Mouse (Mus musculus) CH12.LX (cell line): ENCODE measurements around the gene Rasl10a. TPM values are rescaled to one million over a fixed set of nuclear protein-coding genes. Genes with fewer than 3 reads are reported as not detected.

Source experiments
- DNase-seq: peaks from one replicate; pipeline ENCODE4 v3.0.0-alpha.2; 2013; ENCODE audit errors: extremely low read depth
- H3K27ac ChIP-seq: 2 replicates; pipeline ENCODE4 v1.5.1; 2012; ENCODE audit warnings: low read depth, mild to moderate bottlenecking, control low read depth, moderate library complexity; ENCODE audit not compliant: insufficient read depth
- H3K27me3 ChIP-seq: replicated peaks from 2 replicates; pipeline ENCODE3; 2012; ENCODE audit warnings: inconsistent platforms
- H3K36me3 ChIP-seq, 2 experiments: replicated peaks in 1 of 2; 2 replicates each; pipeline versions ENCODE3 to v1.6.1; 2012; ENCODE audit warnings: inconsistent platforms in 1 of 2, low read length in 1 of 2, mild to moderate bottlenecking in 1 of 2, mixed read lengths in 1 of 2, moderate library complexity in 1 of 2; ENCODE audit not compliant: control insufficient read depth in 1 of 2, insufficient read depth in 1 of 2
- H3K4me1 ChIP-seq, 2 experiments: 2 replicates each; pipeline ENCODE4 v1.6.1; 2012; ENCODE audit warnings: inconsistent platforms in 1 of 2, moderate library complexity in 1 of 2; ENCODE audit not compliant: insufficient read depth in 2 of 2, control insufficient read depth in 1 of 2
- H3K4me2 ChIP-seq: 2 replicates; pipeline ENCODE4 v1.6.1; 2012; ENCODE audit warnings: low read depth, mild to moderate bottlenecking, control low read depth; ENCODE audit not compliant: poor library complexity, insufficient read depth, severe bottlenecking
- H3K4me3 ChIP-seq, 3 experiments: fragments of 150-350 bp in 1 of 3; sonication (generic) in 1 of 3; replicated peaks in 1 of 3; 2 replicates each; pipeline versions ENCODE3 to v1.5.1; 2011 to 2012; ENCODE audit warnings: low read depth in 2 of 3, low read length in 2 of 3, mild to moderate bottlenecking in 2 of 3, moderate library complexity in 2 of 3, control low read depth in 1 of 3, improper control_type of control experiment in 1 of 3, inconsistent platforms in 1 of 3, mixed read lengths in 1 of 3; ENCODE audit not compliant: poor library complexity in 1 of 3
- H3K79me2 ChIP-seq: replicated peaks from 2 replicates; pipeline ENCODE4 v1.6.1; 2012; ENCODE audit warnings: mild to moderate bottlenecking, moderate library complexity; ENCODE audit not compliant: control insufficient read depth, poor library complexity, insufficient read depth, severe bottlenecking; ENCODE audit errors: extremely low read depth
- H3K9ac ChIP-seq: 2 replicates; pipeline ENCODE4 v1.6.1; 2012; ENCODE audit warnings: low read depth, mild to moderate bottlenecking, control low read depth, moderate library complexity; ENCODE audit not compliant: insufficient read depth
- H3K9me3 ChIP-seq: replicated peaks from 2 replicates; pipeline ENCODE3; 2012; ENCODE audit warnings: low read length, inconsistent platforms, mixed read lengths
- BHLHE40 ChIP-seq: IDR thresholded peaks from 2 replicates; pipeline ENCODE4 v1.6.1; 2011; ENCODE audit warnings: mild to moderate bottlenecking, low read depth, low read length, improper control_type of control experiment
- CHD1 ChIP-seq: IDR thresholded peaks from 2 replicates; pipeline ENCODE4 v1.6.1; 2012; ENCODE audit warnings: low read depth, low read length, improper control_type of control experiment, inconsistent platforms
- CHD2 ChIP-seq: IDR thresholded peaks from 2 replicates; pipeline ENCODE4 v1.6.1; 2011; ENCODE audit warnings: low read length, improper control_type of control experiment
- CTCF ChIP-seq, 2 experiments: IDR thresholded peaks in 1 of 2; conservative IDR thresholded peaks in 1 of 2; 2 replicates each; pipeline ENCODE4 v1.5.1; 2011 to 2012; ENCODE audit warnings: low read depth in 2 of 2, low read length in 2 of 2, improper control_type of control experiment in 1 of 2, inconsistent platforms in 1 of 2, mild to moderate bottlenecking in 1 of 2, moderate library complexity in 1 of 2
- E2F4 ChIP-seq: IDR thresholded peaks from 2 replicates; pipeline ENCODE4 v1.6.1; 2011; ENCODE audit warnings: low read depth, low read length, improper control_type of control experiment; ENCODE audit not compliant: insufficient replicate concordance
- ELF1 ChIP-seq: IDR thresholded peaks from 2 replicates; pipeline ENCODE4 v1.6.1; 2014; ENCODE audit warnings: low read depth, mild to moderate bottlenecking, inconsistent platforms, low read length, improper control_type of control experiment
- EP300 ChIP-seq: IDR thresholded peaks from 2 replicates; pipeline ENCODE4 v1.6.1; 2011; ENCODE audit warnings: low read length, improper control_type of control experiment
- ETS1 ChIP-seq: conservative IDR thresholded peaks from 2 replicates; pipeline ENCODE4 v1.6.1; 2012; ENCODE audit warnings: low read depth, mild to moderate bottlenecking, inconsistent platforms, low read length, improper control_type of control experiment, moderate library complexity
- HCFC1 ChIP-seq: IDR thresholded peaks from 2 replicates; pipeline ENCODE4 v1.6.1; 2012; ENCODE audit warnings: low read depth, mild to moderate bottlenecking, inconsistent platforms, low read length, improper control_type of control experiment
- IRF4 ChIP-seq: IDR thresholded peaks from 2 replicates; pipeline ENCODE4 v1.6.1; 2014; ENCODE audit warnings: low read depth, mild to moderate bottlenecking, inconsistent platforms, low read length, improper control_type of control experiment
- JUN ChIP-seq: IDR thresholded peaks from 2 replicates; pipeline ENCODE4 v1.6.1; 2011; ENCODE audit warnings: low read depth, mild to moderate bottlenecking, low read length, improper control_type of control experiment, moderate library complexity; ENCODE audit not compliant: insufficient read depth
- JUND ChIP-seq: conservative IDR thresholded peaks from 2 replicates; pipeline ENCODE4 v1.6.1; 2011; ENCODE audit warnings: low read depth, low read length, improper control_type of control experiment
- KAT2A ChIP-seq: IDR thresholded peaks from 2 replicates; pipeline ENCODE4 v1.6.1; 2012; ENCODE audit warnings: low read length, improper control_type of control experiment, inconsistent platforms; ENCODE audit not compliant: insufficient replicate concordance
- MAFK ChIP-seq: IDR thresholded peaks from 2 replicates; pipeline ENCODE4 v1.6.1; 2011; ENCODE audit warnings: low read length, improper control_type of control experiment; ENCODE audit not compliant: insufficient replicate concordance
- MAX ChIP-seq: IDR thresholded peaks from 2 replicates; pipeline ENCODE4 v1.6.1; 2011; ENCODE audit warnings: low read length, improper control_type of control experiment
- MAZ ChIP-seq: IDR thresholded peaks from 2 replicates; pipeline ENCODE4 v1.6.1; 2012; ENCODE audit warnings: low read depth, mild to moderate bottlenecking, inconsistent platforms, low read length, improper control_type of control experiment, moderate library complexity
- MEF2A ChIP-seq: IDR thresholded peaks from 2 replicates; pipeline ENCODE4 v1.6.1; 2014; ENCODE audit warnings: low read depth, mild to moderate bottlenecking, inconsistent platforms, low read length, improper control_type of control experiment, borderline replicate concordance
- MXI1 ChIP-seq: IDR thresholded peaks from 2 replicates; pipeline ENCODE4 v1.6.1; 2011; ENCODE audit warnings: mild to moderate bottlenecking, low read depth, low read length, improper control_type of control experiment
- NELFE ChIP-seq: IDR thresholded peaks from 2 replicates; pipeline ENCODE4 v1.6.1; 2011; ENCODE audit warnings: low read depth, low read length, improper control_type of control experiment
- NRF1 ChIP-seq: IDR thresholded peaks from 2 replicates; pipeline ENCODE4 v1.6.1; 2014; ENCODE audit warnings: low read depth, mild to moderate bottlenecking, inconsistent platforms, low read length, improper control_type of control experiment, moderate library complexity
- PAX5 ChIP-seq: IDR thresholded peaks from 2 replicates; pipeline ENCODE4 v1.6.1; 2012; ENCODE audit warnings: low read length, inconsistent platforms, mixed read lengths
- POLR2A ChIP-seq: IDR thresholded peaks from 2 replicates; pipeline ENCODE4 v1.6.1; 2011; ENCODE audit warnings: low read depth, mild to moderate bottlenecking, improper control_type of control experiment, low read length
- RAD21 ChIP-seq: IDR thresholded peaks from 2 replicates; pipeline ENCODE4 v1.6.1; 2011; ENCODE audit warnings: low read depth, mild to moderate bottlenecking, low read length, improper control_type of control experiment, moderate library complexity
- RCOR1 ChIP-seq: conservative IDR thresholded peaks from 2 replicates; pipeline ENCODE4 v1.6.1; 2012; ENCODE audit warnings: low read depth, mild to moderate bottlenecking, inconsistent platforms, low read length, improper control_type of control experiment
- SIN3A ChIP-seq: IDR thresholded peaks from 2 replicates; pipeline ENCODE4 v1.6.1; 2012; ENCODE audit warnings: low read length, improper control_type of control experiment, inconsistent platforms
- SMC3 ChIP-seq: IDR thresholded peaks from 2 replicates; pipeline ENCODE4 v1.6.1; 2011; ENCODE audit warnings: low read depth, low read length, improper control_type of control experiment
- TBP ChIP-seq: conservative IDR thresholded peaks from 2 replicates; pipeline ENCODE4 v1.6.1; 2011; ENCODE audit warnings: low read depth, low read length, improper control_type of control experiment
- TCF12 ChIP-seq: IDR thresholded peaks from 2 replicates; pipeline ENCODE4 v1.6.1; 2014; ENCODE audit warnings: low read depth, mild to moderate bottlenecking, inconsistent platforms, low read length, improper control_type of control experiment
- UBTF ChIP-seq: IDR thresholded peaks from 2 replicates; pipeline ENCODE4 v1.6.1; 2012; ENCODE audit warnings: low read depth, mild to moderate bottlenecking, inconsistent platforms, low read length, improper control_type of control experiment, moderate library complexity
- USF1 ChIP-seq: IDR thresholded peaks from 2 replicates; pipeline ENCODE4 v1.6.1; 2014; ENCODE audit warnings: low read depth, mild to moderate bottlenecking, inconsistent platforms, low read length, improper control_type of control experiment
- ZMIZ1 ChIP-seq: IDR thresholded peaks from 2 replicates; pipeline ENCODE4 v1.6.1; 2012; ENCODE audit warnings: low read depth, mild to moderate bottlenecking, inconsistent platforms, low read length, improper control_type of control experiment
- dilution Hi-C: fragments of 300-500 bp; cut with MboI; formaldehyde crosslinking; loops from 2 replicates; pipeline ENCODE4 v1.14.3; 2020; ENCODE audit warnings: low sequenced_read_pairs; ENCODE audit not compliant: extremely low pct_unique_long_range_greater_than_20kb, extremely low pct_ligation_motif_present
- in situ Hi-C: fragments of 300-500 bp; cut with MboI; formaldehyde crosslinking; loops from 3 replicates; pipeline ENCODE4 v1.14.3; 2019; ENCODE audit warnings: low sequenced_read_pairs, low pct_ligation_motif_present, low pct_unique_long_range_greater_than_20kb, mixed read lengths
- polyA plus RNA-seq: library from polyadenylated mRNA; unstranded; fragments of >175 nt; gene quantifications from 2 replicates; pipeline ENCODE4 v1.2.1, GENCODE M21; 2012; ENCODE audit warnings: low read depth; ENCODE audit not compliant: insufficient read length
- total RNA-seq, 2 experiments: library from RNA; depleted of rRNA; stranded (reverse); fragments of 300-350 nt in 1 of 2; fragments of >200 nt in 1 of 2; gene quantifications; 2 replicates each; pipeline ENCODE4 v1.2.3; 2012 to 2014

The Rasl10a gene
- total and polyA plus RNA-seq, 3 experiments: 3.0 to 7.5 (median 6.5) TPM

- dilution Hi-C loops (no loop called here), in situ Hi-C loops (loop anchor here (5.0 kb wide), 1 partner anchor 36 kb away; the partner anchor contains the start of genes Ewsr1 and Rhbdd3)
- DNase-seq: peak; percentile 85
- Histone ChIP-seq H3K4me2 (peak overlapping the region; percentile 63), H3K36me3 (peaks cover 0 to 14% of the 10 kb centered on the region in 2 experiments), H3K79me2 (no peaks in the 10 kb centered on the region), H3K9ac (no peak overlapping the region), H3K4me3 (peak overlapping the region in 1 of 3 experiments; percentile 26), H3K27ac (peak overlapping the region; percentile 34), H3K27me3 (peaks cover 24% of the 10 kb centered on the region), H3K4me1 (peaks cover 37 to 74% of the 10 kb centered on the region in 2 experiments), H3K9me3 (no peaks in the 10 kb centered on the region)
- TF ChIP-seq SMC3 (0 out of 2 replicates have a peak, but pooled peaks have one; percentile 3), CTCF (conservative IDR thresholded peaks at IDR 0.05 in 1 of 2, IDR thresholded peaks at IDR 0.05 in 1 of 2; ENCODE audit: low read depth in 2 of 2, low read length in 2 of 2) (no peak), SIN3A (peak; percentile 96), TBP (no peak), POLR2A (no peak), KAT2A (0 out of 2 replicates have a peak, but pooled peaks have one; percentile 51), NRF1 (peak; percentile 49; the same call in 1 of the 2 replicates), IRF4 (peak; percentile 68; the same call in 1 of the 2 replicates), NELFE (no peak), BHLHE40 (peak; percentile 96), MEF2A (peak; percentile 55; the same call in 1 of the 2 replicates), MAX (peak; percentile 81), UBTF (peak; percentile 100), EP300 (no peak; the same call in none of the 2 replicates), RAD21 (no peak), MAZ (0 out of 2 replicates have a peak, but pooled peaks have one; percentile 36), ETS1 (peak; percentile 82), JUND (peak; percentile 41), PAX5 (no peak), TCF12 (peak; percentile 68), MAFK (0 out of 2 replicates have a peak, but pooled peaks have one; percentile 11), CHD2 (peak; percentile 85), RCOR1 (0 out of 2 replicates have a peak, but pooled peaks have one; percentile 22), USF1 (no peak), ELF1 (peak; percentile 72), ZMIZ1 (peak; percentile 66; the same call in 1 of the 2 replicates), E2F4 (no peak), MXI1 (peak; percentile 78), JUN (peak; percentile 23; the same call in 1 of the 2 replicates), HCFC1 (no peak; the same call in none of the 2 replicates), CHD1 (peak; percentile 55; the same call in 1 of the 2 replicates)
Observed at GRCm38 (mm10) chr11:5061413-5062139, 3.6 kb downstream of the Rasl10a start.
